Mouse (Mus musculus): ENCODE data around the gene Igf1.

GRCm38 (mm10) chr10:87985375-87985774, 127.3 kb downstream of the Igf1 start:
- TF ChIP-seq POLR2A (IDR thresholded peaks at IDR 0.05; ENCODE audit: borderline replicate concordance, control insufficient read depth, low read depth, low read length) = no peak
- no peak for TF ChIP-seq CTCF (IDR thresholded peaks at IDR 0.05; ENCODE audit: control insufficient read depth, insufficient read depth, low read length)
